Mouse (Mus musculus): ENCODE data around the gene Cd151. TPM values are rescaled to one million over a fixed set of nuclear protein-coding genes. Genes with fewer than 3 reads are reported as not detected.
A peak's percentile ranks its signal among the peaks of the same experiment; 100 is the strongest.

Gene Cd151
- 10 to 100 TPM; 21.4 to 21.5 TPM for total RNA-seq (2021)

GRCm38 (mm10) chr7:141467230-141468030 is at the start of gene Cd151:
TSS of gene Cd151 (plus strand) at chr7:141467392.
- DNase-seq: peak; percentile 61 to 62

- DNase-seq: no peak
Observed at GRCm38 (mm10) chr7:141417731-141418681, 49.2 kb upstream of the Cd151 start.

- peak; percentile 45 to 58 for DNase-seq
Observed at GRCm38 (mm10) chr7:141418970-141419369, 48.2 kb upstream of the Cd151 start.

GRCm38 (mm10) chr7:141420030-141420702 is 47.0 kb upstream of the Cd151 start:
- no peak for DNase-seq

GRCm38 (mm10) chr7:141423811-141424210 is 43.4 kb upstream of the Cd151 start:
- DNase-seq: no peak

GRCm38 (mm10) chr7:141426948-141427730 is 40.1 kb upstream of the Cd151 start:
- DNase-seq: no peak

GRCm38 (mm10) chr7:141428701-141429100 is 38.5 kb upstream of the Cd151 start:
- no peak for DNase-seq

GRCm38 (mm10) chr7:141429310-141429709 is 37.9 kb upstream of the Cd151 start, which contains the start of gene Cend1:
TSS of gene Cend1 (minus strand) at chr7:141429491.
- peak; percentile 87 to 90 for DNase-seq

GRCm38 (mm10) chr7:141429840-141430584 is 37.2 kb upstream of the Cd151 start:
- no peak for DNase-seq

GRCm38 (mm10) chr7:141430585-141431240 is 36.5 kb upstream of the Cd151 start:
- no peak for DNase-seq

GRCm38 (mm10) chr7:141431434-141432185 is 35.6 kb upstream of the Cd151 start:
- DNase-seq: no peak

GRCm38 (mm10) chr7:141432186-141432611 is 35.0 kb upstream of the Cd151 start:
- DNase-seq: no peak

- DNase-seq: peak in 1 of 2 experiments; percentile 27
Observed at GRCm38 (mm10) chr7:141432741-141433516, 34.3 kb upstream of the Cd151 start.

- DNase-seq: no peak
Observed at GRCm38 (mm10) chr7:141433517-141434400, 33.4 kb upstream of the Cd151 start.

- peak; percentile 70 to 74 for DNase-seq
Observed at GRCm38 (mm10) chr7:141434464-141434863, 32.7 kb upstream of the Cd151 start.

- peak; percentile 49 to 60 for DNase-seq
Observed at GRCm38 (mm10) chr7:141435129-141435855, 31.9 kb upstream of the Cd151 start.
